Mouse (Mus musculus) CD4-positive, CD25-positive, alpha-beta regulatory T cell, adult 2 months (primary cell): ENCODE results near the gene Taf11.

Experiments
- DNase-seq: peaks from one replicate; pipeline ENCODE4 v3.0.0-alpha.2; 2012; ENCODE audit warnings: low read depth, low spot score

The Taf11 gene

GRCm38 (mm10) chr17:27922174-27922712 is 12.6 kb upstream of the Taf11 start:
- no peak for DNase-seq

- DNase-seq: no peak
Measured at GRCm38 (mm10) chr17:27920676-27921075, 11.0 kb upstream of the Taf11 start.

GRCm38 (mm10) chr17:27916366-27916765 is 6.7 kb upstream of the Taf11 start:
- no peak for DNase-seq

- DNase-seq: no peak
Measured at GRCm38 (mm10) chr17:27914742-27915141, 5.1 kb upstream of the Taf11 start.

GRCm38 (mm10) chr17:27911371-27911770 is 1.7 kb upstream of the Taf11 start:
- no peak for DNase-seq

- peak; percentile 95 for DNase-seq
Measured at GRCm38 (mm10) chr17:27908888-27909621, 589 bp downstream of the Taf11 start, which contains the start of gene Anks1. Anks1 (plus strand) TSS chr17:27909306.

GRCm38 (mm10) chr17:27908206-27908887 is 1.3 kb downstream of the Taf11 start:
- peak; percentile 75 for DNase-seq

GRCm38 (mm10) chr17:27907512-27908205 is 2.0 kb downstream of the Taf11 start:
- DNase-seq: peak; percentile 94

- DNase-seq: no peak
Measured at GRCm38 (mm10) chr17:27886499-27887210, 23.0 kb downstream of the Taf11 start.

- DNase-seq: no peak
Measured at GRCm38 (mm10) chr17:27883994-27884393, 25.6 kb downstream of the Taf11 start.

- DNase-seq: no peak
Measured at GRCm38 (mm10) chr17:27883129-27883528, 26.5 kb downstream of the Taf11 start.

GRCm38 (mm10) chr17:27881518-27881917 is 28.1 kb downstream of the Taf11 start:
- DNase-seq: no peak

- no peak for DNase-seq
Measured at GRCm38 (mm10) chr17:27874510-27874909, 35.1 kb downstream of the Taf11 start.

GRCm38 (mm10) chr17:27873583-27873982 is 36.1 kb downstream of the Taf11 start:
- DNase-seq: no peak

GRCm38 (mm10) chr17:27871851-27872250 is 37.8 kb downstream of the Taf11 start:
- no peak for DNase-seq

GRCm38 (mm10) chr17:27866737-27867136 is 42.9 kb downstream of the Taf11 start:
- no peak for DNase-seq

GRCm38 (mm10) chr17:27865461-27865860 is 44.2 kb downstream of the Taf11 start:
- no peak for DNase-seq

GRCm38 (mm10) chr17:27859131-27859530 is 50.5 kb downstream of the Taf11 start:
- DNase-seq: no peak

- no peak for DNase-seq
Measured at GRCm38 (mm10) chr17:27857649-27858475, 51.8 kb downstream of the Taf11 start.

- DNase-seq: peak; percentile 47
Measured at GRCm38 (mm10) chr17:27856798-27857648, 52.6 kb downstream of the Taf11 start.
